Mouse (Mus musculus) hematopoietic stem cell, adult 5-6 weeks (primary cell): ENCODE measurements at regions not wholly inside any gene's neighbourhood (a gene's known extent, or its start where the extent isn't known, plus 50 kb on each side); places are given as distances from the start of the nearest gene placed in this dataset.

Source experiments
- ATAC-seq, 2 experiments: fragments of 125-278 bp in 1 of 2; replicated peaks in 1 of 2; 2 replicates each; pipeline ENCODE4 v1.8.0; 2016 to 2017; ENCODE audit warnings: inconsistent platforms in 2 of 2, mild to moderate bottlenecking in 2 of 2, moderate number of reproducible peaks in 2 of 2, low read depth in 1 of 2, moderate TSS enrichment in 1 of 2; ENCODE audit not compliant: low FRiP score in 2 of 2, poor library complexity in 2 of 2, severe bottlenecking in 2 of 2, insufficient read depth in 1 of 2, low TSS enrichment in 1 of 2

DNA sequence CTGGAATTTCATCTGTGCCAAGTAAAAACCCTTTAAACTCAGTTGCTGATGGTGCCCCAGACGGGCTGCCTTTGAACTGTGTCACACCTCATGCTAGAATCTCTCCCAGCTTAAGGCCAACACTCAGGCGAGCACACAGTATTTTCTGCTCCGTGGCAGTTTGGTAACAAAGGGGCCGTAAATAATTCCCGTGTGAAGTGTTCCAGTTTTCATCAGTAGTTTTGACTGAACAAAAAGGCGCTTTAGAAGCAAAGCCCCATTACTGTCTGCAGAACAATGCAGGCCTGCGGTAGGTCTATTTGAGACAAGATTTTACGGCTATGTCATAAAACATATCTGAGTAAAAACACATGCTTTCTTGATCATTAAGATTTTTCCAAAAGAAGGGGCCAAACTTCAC lies 155.0 kb downstream of the 1700129C05Rik start:
- ATAC-seq = no peak

DNA sequence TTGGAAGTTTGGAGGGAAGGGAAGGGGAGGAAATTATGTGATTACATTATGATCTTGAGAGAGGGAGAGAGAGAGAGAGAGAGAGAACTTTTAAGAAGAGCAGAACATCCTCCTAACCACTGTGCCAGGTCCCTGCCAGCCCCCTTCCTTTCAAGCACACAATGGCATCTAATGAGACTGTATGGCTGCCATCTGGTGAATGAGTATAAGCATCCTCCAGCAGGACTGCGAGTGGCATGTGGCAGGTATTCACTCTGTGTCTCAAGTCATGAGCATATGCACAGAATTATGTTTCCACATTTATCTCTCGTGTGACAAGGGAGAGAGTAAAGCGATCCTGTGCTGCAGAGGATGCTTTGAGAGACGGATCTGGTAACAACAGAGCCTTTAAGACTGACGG lies 156.9 kb downstream of the 1700129C05Rik start:
- no peak for ATAC-seq

DNA sequence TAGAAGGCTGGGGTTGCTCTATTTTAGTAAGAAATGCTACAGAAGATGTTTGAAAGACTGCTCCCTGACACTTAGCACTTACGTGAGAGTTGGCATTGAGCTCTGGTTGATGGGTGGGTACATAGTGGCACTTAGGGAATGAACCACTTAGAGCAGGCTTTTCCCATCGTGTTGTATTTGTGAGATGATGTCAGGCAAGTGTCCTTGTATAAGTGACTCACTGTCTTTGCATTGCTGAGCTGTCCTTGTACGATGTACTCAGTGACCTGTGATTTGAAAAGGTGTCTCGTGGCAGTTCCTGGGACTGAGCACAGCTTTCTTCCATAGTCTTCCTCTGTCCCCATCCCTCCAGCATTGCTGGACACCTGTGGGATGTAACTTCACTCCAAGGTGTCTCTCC lies 165.9 kb downstream of the 1700129C05Rik start:
- ATAC-seq = no peak

DNA sequence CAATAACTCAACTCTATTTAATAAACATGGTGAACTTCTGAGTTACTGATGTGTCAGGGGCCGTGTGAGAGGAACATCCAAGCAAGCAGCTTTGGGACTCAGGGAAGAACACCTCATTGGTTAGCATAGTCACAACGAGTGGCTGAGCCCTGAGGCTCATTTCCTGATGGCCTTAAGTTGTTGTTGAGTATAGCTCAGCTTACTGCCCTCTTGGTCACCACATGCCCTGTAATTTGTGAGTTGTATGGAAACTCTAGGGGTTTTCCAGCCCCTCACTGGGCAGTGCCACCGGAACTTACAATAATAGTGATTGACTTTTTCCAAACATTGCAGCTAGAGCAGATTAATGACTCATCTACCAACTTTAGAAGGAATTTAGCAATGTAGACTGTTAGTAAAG lies 173.4 kb downstream of the 1700129C05Rik start:
- ATAC-seq = no peak

DNA sequence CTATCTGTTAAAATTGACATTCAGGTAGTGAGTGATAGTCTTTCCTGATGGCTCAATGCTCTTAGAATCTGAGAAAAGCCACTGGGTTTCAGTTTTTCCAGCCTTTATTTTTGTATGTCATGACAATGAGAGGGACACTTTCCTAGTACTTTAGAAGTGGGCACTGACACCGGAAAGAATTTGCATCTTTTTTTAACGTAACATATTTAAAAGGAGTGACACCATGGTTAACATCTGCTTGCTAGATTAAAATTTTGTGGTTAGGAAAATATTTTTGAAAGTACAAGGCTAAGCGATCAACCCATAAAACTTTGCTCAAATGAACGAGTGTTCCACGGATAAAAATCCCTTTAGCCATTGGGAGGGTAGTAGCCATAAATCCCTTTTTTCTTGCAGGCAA lies 174.7 kb downstream of the 1700129C05Rik start:
- no peak for ATAC-seq

DNA sequence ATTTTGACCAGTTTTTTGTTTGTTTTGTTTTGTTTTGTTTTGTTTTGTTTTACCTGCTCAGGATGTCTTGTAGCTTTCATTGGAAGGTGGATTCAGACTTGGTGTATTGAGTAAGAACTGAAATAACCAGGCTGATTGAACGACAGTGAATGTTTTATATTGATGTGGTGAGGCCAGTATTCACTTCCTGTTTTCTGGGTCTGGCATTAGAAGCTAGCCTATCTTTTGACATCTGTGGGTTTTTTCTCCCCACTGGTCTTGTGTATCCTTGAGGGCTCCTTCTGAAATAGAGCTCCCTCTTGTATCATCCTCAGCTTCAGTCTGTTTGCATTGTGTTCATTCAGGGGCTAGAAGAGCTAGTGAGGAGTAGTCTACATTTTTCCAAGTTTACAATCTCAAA lies 175.5 kb downstream of the 1700129C05Rik start:
- no peak for ATAC-seq

DNA sequence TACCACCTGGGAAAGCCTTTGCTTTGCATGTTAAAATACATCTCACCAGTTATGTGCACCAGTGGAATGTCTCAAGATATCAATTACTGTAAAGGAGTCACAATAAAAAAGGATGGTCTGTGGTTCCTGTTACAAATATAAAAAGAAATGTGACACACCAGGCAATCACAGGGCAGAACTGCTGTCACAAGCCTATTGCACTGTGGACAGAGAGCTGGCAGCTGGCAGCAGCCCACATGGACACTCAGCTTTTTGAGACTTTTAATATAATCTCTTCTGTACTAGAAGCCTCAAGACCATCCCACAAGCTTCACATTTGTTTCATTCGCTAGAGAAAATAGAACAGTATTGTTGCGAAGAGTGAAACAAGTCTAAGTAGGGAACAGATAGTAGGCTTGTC lies 197.7 kb downstream of the 1700129C05Rik start:
- ATAC-seq = no peak

DNA sequence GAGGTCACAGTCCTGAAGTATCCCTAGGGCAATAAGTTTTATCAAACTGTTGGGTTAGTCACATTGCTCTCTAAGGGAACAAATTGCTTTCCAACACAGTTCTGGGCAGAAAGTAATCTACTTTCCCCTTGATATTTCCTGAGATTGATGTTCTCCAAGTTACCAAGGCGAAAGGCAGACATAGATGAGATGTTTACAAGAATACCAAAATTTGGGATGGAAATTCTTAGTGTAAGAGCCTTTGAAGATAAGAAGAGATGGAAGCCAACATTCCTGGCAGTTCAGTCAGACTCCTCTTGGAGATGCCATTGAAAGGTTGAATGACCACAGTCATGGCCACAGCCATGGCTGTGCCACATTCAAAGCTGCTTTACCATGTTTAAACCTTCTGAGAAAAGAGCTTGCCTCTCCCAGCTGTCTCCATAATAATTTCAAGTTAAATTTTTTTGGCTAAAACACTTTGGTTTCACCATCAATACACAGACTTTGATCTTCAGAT lies 199.4 kb downstream of the 1700129C05Rik start:
- ATAC-seq = no peak

DNA sequence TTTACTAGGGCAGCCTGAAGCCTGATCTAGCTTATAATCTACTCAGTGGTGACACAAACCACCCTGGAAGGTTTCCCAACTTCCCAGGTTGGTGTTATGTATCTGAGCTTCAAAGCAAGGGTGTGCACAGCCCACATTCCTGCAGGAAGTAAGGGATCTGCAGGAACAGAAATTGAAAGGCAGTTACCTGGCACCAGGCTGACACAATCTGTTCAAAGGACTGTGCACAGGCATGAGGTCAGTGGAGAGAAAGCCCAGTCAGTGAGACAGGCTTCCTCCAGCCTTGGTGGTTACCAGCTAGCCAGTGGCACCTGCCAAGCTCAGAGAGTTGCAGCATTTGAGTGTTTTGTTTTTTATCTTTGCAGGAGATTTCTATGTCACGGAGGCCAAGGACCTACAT lies 203.6 kb downstream of the 1700129C05Rik start:
- ATAC-seq = no peak

DNA sequence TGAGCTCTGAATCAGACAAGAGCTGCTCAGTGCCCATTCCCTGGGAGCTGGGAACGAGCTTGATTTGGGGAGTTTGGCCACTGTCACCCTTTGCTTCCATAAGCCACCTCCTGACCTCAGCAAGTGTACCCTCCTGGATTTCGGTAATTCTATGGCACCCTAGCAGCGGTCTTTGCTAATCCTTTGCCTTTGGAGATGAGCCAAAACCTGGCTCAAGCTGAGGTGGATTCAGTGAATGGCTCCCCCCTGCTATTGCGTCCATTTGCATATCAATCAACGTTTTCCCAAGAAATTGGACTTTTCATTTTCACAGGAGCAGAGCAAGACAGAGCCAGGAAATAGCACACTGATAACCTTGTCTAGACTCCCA lies 204.1 kb downstream of the 1700129C05Rik start:
- ATAC-seq = no peak

DNA sequence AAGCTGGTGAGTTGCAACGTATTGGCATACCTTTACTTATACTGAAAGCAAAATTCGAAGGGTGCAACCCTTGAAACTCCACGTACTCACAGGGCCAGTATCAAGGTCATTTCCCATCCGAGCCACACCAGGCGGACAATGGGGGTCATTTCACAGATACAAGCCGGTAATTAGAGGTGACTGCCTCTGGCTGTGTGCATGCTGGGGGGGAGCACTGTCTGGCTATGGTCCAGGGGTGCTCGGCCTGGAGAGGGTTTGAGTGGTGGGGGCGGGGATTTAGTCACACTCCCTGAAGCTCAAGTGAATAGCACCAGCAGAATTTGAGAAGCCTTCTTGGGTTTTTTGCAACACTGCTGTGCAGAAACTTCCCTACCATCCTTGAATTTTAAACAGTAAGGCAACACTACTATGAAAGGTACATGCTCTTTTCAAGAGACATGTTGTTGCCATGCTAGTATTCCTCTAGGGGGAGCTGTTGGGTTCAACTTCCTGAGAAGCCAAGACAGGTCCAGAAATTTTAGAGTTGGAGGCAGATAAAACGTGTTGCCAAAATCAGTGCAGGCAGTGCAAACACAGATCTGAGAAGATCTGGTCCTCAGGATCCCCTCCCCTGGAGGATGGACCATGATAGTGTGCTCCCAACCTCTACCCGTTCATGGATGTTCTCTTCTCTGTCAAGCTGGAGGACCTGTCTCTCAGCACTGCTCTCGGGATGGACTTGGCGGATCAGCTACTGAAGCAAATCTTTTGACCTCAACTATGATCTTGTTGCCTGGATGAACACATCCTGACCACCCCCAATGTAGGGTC lies 204.7 kb downstream of the 1700129C05Rik start:
- no peak for ATAC-seq

DNA sequence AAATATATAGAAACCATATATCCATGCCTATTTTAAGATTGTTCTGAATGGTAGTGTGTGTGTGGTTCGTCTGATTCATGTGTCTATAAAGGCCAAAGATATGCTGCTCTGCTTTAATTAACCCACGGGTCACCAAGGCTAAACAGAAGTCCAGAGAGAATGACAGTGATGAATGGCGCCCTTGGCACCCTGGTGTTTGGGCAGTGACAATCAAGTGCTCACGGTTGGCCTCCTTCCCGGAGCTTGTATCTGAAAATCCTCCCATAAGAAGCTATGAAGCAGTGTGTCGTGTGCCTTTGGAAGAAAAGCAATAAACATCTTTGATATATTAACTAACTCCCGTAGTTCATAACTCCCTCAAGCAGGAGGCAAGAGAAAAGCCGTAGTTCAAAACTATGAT lies 205.4 kb downstream of the 1700129C05Rik start:
- no peak for ATAC-seq

DNA sequence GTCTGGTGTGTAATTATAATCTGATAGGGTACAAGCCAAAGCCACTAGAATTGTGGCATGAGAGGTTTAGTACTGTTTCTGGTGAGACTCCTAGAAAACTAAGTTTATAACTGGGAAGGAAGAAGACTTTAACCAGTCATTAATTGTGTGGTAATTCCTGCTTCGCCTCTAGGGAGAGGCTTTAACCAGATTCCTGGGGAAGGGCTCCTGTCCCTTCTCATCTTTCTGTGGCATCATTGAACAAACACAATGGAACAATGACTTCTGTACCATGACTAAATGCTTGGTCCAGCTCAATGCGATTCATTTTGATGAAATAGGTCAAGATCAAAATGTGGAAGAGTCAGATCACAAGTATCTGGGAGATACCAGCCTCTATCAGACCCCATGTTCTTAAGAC lies 206.6 kb downstream of the 1700129C05Rik start:
- ATAC-seq = no peak

DNA sequence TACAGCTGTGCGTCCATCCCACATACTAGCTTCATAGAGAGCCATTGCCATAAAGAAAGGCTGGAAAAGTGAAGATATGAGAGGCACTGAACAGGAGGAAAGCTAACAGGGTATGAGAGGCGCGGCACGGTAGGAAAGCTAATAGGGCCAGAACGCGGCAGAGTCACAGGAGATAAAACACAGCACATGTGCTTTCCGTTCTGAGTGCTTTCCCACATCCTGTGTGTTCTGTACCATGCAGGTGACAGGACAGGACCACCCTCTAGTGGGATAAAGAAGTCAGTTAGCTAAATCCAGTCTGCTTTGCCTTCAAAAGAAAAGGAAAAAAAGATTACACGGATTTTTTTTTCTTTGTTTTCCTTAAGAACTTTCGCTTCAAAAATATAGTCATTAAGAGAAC lies 224.8 kb downstream of the 1700129C05Rik start:
- ATAC-seq = no peak

DNA sequence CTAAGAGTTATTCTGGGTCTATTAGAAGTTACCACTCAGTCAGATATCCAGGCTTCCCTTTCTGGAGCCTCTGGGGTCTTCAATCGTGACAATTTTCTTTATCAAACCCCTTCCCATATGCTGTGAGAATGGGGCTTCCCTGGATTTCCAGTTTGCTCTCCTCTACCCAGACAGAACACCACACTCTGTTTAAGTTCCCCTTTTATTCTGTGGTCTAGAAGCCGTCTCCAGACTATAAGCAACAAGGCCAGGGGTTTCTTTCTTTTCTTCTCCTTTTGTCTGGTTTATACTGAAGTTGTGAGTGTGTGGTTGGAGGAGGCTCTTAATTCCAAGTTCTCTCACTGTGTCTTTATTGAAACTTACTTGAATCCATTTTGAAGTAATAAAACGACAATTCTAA lies 225.5 kb downstream of the 1700129C05Rik start:
- ATAC-seq = peak; percentile 53 to 86

DNA sequence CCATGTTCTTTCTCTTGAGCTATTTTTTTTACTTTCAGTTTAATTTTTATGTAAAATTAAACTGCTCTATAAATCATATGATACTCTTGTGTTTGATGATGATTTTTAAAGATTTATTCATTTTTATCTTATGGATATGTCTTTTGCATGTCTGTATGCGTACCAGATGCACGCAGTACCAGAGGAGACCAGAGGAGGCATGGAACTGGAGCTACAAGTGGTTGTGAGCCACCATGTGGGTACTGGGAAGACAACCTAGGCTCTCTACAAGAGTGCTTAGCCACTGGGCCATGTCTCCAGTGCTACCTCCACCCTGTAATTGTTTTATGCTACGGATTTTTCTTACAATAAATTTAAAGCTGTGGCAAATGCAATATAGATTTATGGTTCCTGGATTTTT lies 227.8 kb downstream of the 1700129C05Rik start:
- ATAC-seq = no peak

DNA sequence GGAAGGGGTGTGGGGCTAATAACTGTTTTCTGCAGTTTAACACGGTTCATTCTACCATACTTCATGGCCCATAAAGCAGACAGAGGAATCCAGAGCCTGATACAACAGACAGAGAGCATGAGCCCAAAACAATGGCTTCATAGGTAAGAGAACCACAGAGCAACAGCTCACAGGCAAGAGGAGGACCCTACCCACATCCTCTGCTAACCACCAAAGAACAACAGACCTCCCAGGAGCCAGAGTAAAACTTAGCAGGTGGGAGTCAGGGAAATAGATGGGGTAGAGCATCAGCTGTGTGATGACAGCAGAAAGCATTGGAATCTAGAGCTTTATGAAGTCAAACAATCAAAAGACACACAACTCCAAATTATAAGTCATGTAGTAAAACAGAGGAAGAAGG lies 231.8 kb downstream of the 1700129C05Rik start:
- no peak for ATAC-seq

DNA sequence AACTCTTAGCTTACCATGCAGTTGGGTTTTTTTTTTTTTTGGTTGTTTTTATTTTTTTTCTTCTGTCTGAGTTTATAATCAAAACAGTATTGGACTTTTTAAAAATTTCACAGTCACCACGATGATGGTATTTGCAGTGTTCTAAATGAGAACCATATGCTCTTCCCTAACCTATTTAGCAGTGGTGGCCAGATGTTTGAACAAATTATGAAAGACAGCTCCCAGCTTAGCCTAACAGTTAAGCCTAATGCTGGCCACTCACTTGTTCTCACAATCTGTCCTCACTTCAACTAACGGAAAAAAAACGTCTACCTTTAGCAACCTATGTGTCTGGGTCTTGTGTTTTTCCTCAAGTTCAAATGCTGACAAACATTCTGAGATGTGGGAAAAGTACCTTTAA lies 234.8 kb downstream of the 1700129C05Rik start:
- no peak for ATAC-seq

DNA sequence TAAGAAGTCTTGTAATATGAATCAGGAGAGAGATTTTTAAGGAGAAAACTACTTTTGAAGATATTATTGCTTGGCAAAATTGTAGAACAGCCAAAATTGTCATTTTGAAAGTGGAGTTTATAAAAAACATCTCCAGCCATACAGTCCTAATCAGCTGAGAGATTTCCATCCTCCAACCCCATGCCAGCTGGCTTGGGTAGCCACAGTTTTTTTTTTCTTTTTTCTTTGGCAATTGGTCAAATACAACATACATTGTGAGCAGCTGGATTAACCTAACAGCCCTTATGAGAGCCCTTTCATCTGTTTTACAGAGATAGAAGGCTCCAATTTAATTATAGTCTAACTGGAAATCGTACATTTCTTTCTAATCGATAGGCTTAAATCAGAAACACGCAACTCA lies 235.3 kb downstream of the 1700129C05Rik start:
- no peak for ATAC-seq
